Mouse (Mus musculus): ENCODE results near the gene Eif6.

GRCm38 (mm10) chr2:155873636-155874035, 46.9 kb upstream of the Eif6 start:
- TF ChIP-seq GATA1 (IDR thresholded peaks at IDR 0.05; ENCODE audit: borderline replicate concordance, low read length) (no peak), FLI1 (IDR thresholded peaks at IDR 0.05; ENCODE audit: low read length) (no peak)

All from megakaryocyte, embryonic 14.5 days (primary cell).